Mouse (Mus musculus) cortical plate, adult 2 months (tissue): ENCODE data around the gene Clcf1.

ENCODE experiments used
- CTCF ChIP-seq: fragments of 200-500 bp; IDR thresholded peaks from 2 replicates; pipeline ENCODE4 v1.5.1; 2011; ENCODE audit warnings: mild to moderate bottlenecking, control low read depth, low read length; ENCODE audit not compliant: insufficient read depth; ENCODE audit errors: extremely low read depth
- POLR2A ChIP-seq: fragments of 200-500 bp; IDR thresholded peaks from 2 replicates; pipeline ENCODE4 v1.6.1; 2011; ENCODE audit warnings: mild to moderate bottlenecking, low read length, control low read depth; ENCODE audit not compliant: insufficient read depth; ENCODE audit errors: extremely low read depth

DNA sequence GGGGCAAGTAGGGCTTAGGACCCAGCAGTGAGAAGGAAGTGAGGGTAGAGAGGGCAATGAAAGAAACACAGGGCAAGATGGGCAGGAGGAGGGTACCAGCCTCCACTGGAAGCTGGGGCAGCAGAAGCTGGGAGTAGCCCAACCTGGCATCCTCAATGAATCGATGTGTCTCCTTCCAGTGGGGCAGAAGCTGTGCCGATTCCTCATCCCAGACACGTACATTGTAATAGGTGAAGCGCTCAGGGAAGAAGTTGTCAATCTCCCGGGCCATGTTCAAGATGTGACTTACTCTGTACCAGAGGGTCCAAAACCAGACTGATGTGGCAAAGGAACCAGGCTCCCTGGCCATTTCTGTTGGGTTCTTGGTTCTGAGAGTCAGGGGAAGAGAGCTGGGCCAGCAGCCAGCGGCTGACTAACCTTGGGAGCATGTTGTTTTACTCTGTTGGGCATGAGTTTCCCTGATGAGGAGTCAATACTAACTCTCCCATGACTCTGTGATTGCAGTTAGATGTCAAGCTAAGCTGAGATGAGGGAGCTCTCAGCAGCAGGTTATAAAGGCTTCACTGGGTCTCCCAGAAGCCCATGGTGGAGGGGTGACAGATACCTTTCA is 50.2 kb downstream of the Clcf1 start:
- no peak for TF ChIP-seq CTCF
- TF ChIP-seq POLR2A = no peak
